Mouse (Mus musculus) left cerebral cortex, postnatal 10 days (tissue): ENCODE results near the gene Grik3. TPM values are rescaled to one million over a fixed set of nuclear protein-coding genes. Genes with fewer than 3 reads are reported as not detected.

Source experiments
- DNase-seq, 2 experiments: peaks; one replicate each; pipeline ENCODE4 v3.0.0; 2021 to 2022; ENCODE audit warnings: low spot score in 2 of 2, mixed read lengths in 1 of 2; ENCODE audit errors: extremely low spot score in 1 of 2
- intact Hi-C: fragments of 180-260 bp; cut with DNase I; formaldehyde crosslinking; loops from one replicate; pipeline ENCODE4 v1.15.1; 2025
- microRNA-seq: library from miRNA; unstranded; fragments of <30 nt; microRNA quantifications from one replicate; pipeline ENCODE4 v1.2.0, GENCODE M21; 2022
- total RNA-seq, 2 experiments: library from RNA; stranded (reverse); gene quantifications; 2 replicates each; pipeline ENCODE4 v1.2.3; 2021

Grik3 gene
- total RNA-seq, 2 experiments from 2014 or later = 56.4 to 56.5 TPM

GRCm38 (mm10) chr4:125729305-125730220, 239.1 kb downstream of the Grik3 start:
- intact Hi-C loops = no loop called here
- DNase-seq = peak in 1 of 2 experiments; percentile 16

- intact Hi-C loops = no loop called here
- peak in 1 of 2 experiments; percentile 2 for DNase-seq
These were observed 240.3 kb downstream of the Grik3 start for GRCm38 (mm10) chr4:125730751-125731150.

DNA sequence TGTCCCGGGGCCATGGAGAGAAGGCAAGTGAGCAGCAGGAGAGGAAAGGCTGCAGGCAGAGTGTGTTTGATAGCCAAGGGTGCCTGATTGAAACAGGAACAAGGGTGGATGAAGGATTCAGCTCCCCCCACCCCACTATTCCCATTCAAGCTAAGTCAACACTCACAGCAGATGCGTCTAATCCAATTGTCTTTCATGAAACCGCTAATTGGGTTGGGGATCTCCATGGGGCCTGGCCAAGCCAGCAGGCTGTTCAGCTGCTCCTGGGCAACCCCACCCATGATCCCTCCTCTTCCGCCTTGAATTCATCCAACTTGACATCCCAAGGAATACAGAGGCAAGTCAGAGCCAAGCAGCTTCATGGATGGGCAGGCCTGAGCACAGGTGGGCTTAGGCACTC, 246.3 kb downstream of the Grik3 start:
- peak in 1 of 2 experiments; percentile 7 for DNase-seq
- intact Hi-C loops = no loop called here

GRCm38 (mm10) chr4:125738825-125739224, 248.3 kb downstream of the Grik3 start:
- intact Hi-C loops = no loop called here
- peak in 1 of 2 experiments; percentile 7 for DNase-seq

DNA sequence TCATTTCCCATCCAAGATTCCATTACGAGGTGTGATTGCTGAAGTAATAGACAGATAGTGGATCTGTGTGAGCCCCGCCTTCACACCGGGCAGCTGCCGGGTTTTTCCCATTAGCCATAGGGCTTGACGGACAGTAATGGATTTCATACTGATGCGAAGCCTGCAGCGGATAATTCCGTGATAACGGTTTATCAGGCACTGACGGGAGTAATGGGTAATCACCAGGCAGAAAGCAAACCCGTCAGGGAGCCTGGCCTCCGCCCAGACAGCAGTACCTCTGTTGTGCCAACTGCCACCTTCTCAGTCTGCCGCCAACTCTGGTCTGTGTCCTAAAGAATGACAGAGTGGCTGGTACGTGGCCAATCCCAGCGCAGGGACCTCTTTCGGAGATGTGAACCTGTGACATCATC, 251.7 kb downstream of the Grik3 start:
- intact Hi-C loops = no loop called here
- DNase-seq = peak in 1 of 2 experiments; percentile 26

DNA sequence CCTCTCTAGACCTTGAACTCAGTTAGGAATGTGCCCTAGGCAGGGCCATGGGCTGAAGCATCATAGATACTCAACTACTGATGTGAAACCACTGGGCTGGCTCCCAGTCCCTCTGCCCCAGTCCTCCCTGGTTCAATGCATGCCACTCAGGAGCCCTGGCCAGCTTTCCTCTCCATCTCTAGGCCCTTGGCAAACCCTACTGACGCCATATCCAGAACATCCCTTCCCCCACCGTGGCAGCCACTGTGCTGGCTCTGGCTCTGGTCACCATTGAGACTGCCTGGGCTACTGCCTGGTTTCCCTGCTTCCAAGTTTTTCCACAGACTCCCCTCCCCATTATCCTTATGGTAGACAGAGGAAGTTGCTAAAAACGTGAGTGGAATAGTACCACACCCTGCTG, 255.4 kb downstream of the Grik3 start:
- DNase-seq = peak; percentile 5 to 20
- intact Hi-C loops = no loop called here

DNA sequence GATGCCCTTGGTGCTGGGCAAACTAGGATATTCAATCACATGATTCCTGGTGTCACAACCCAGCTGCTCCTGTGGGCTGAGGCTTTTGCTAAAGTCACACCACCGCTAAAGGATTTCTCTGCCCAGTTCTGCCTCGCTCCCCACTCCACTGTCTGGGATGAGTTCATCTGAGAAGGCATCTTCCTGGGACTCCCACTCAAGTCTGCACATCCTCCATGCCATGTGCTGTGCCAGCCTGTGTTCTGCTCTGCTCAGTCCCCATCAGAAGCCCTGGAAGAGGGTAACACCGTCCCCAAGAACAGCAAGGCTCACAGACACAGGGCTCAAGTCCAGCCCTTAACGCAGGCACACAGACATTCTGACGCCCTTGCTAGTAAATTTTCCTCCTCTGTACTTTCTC, 265.9 kb downstream of the Grik3 start:
- no peak for DNase-seq
- intact Hi-C loops = no loop called here

GRCm38 (mm10) chr4:125760326-125760725, 269.8 kb downstream of the Grik3 start:
- no peak for DNase-seq
- intact Hi-C loops = no loop called here

DNA sequence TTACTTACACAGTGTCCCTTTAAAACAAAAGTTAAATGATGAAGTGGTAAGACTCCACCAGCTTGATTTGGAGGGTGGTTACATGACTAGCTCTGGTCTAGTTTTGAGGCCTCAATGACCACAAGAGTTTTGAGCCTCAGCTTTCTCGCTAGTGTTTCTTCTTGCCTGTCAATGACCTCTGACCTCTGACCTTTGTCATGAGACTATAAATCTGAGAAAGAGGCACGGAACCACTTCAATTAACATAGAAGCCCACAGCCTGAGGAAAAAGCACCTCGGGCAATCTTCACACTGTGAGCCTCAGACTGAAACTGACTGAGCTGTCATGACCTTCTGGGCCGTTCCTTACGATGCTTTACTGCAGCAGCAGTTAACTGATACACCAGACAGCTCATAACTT, 272.6 kb downstream of the Grik3 start:
- intact Hi-C loops = no loop called here
- no peak for DNase-seq

Small RNAs within 50 kb of the gene (microRNA-seq; reads per million reads assigned to microRNA genes)
- not detected for gene Mir692-2
